Mouse (Mus musculus) embryonic facial prominence, embryonic 11.5 days (tissue): ENCODE data around the gene Ndufa13. TPM values are rescaled to one million over a fixed set of nuclear protein-coding genes. Genes with fewer than 3 reads are reported as not detected.

Source experiments
- ATAC-seq: fragments of 200-750 bp; cut with Nextera tagmentation; replicated peaks from 2 replicates; pipeline ENCODE4 v1.8.0; 2017; ENCODE audit warnings: low read depth; ENCODE audit not compliant: insufficient number of reproducible peaks, low FRiP score, low TSS enrichment
- DNase-seq: peaks from one replicate; pipeline ENCODE4 v3.0.0-alpha.2; 2015; ENCODE audit warnings: low spot score
- H3K27ac ChIP-seq: fragments of 300-500 bp; sonication (generic); replicated peaks from 2 replicates; pipeline ENCODE4 v1.5.1; 2014; ENCODE audit warnings: mild to moderate bottlenecking, low read depth, low read length, control low read depth
- H3K27me3 ChIP-seq: fragments of 300-500 bp; sonication (generic); 2 replicates; pipeline ENCODE4 v1.6.1; 2014; ENCODE audit warnings: mild to moderate bottlenecking, low read length, moderate library complexity, mixed read lengths; ENCODE audit not compliant: control insufficient read depth, insufficient read depth
- H3K36me3 ChIP-seq: fragments of 300-500 bp; sonication (generic); replicated peaks from 2 replicates; pipeline ENCODE4 v1.6.1; 2014; ENCODE audit warnings: low read depth, mild to moderate bottlenecking, low read length, moderate library complexity, mixed read lengths; ENCODE audit not compliant: control insufficient read depth, insufficient read depth
- H3K4me1 ChIP-seq: fragments of 300-500 bp; sonication (generic); 2 replicates; pipeline ENCODE4 v1.6.1; 2014; ENCODE audit warnings: low read length, mixed read lengths; ENCODE audit not compliant: control insufficient read depth, insufficient read depth
- H3K4me2 ChIP-seq: fragments of 300-500 bp; sonication (generic); 2 replicates; pipeline ENCODE4 v1.6.1; 2014; ENCODE audit warnings: low read depth, mild to moderate bottlenecking, control low read depth, low read length, moderate library complexity
- H3K4me3 ChIP-seq: fragments of 300-500 bp; sonication (generic); 2 replicates; pipeline ENCODE4 v1.5.1; 2014; ENCODE audit warnings: low read depth, low read length, control low read depth
- H3K9ac ChIP-seq: fragments of 300-500 bp; sonication (generic); replicated peaks from 2 replicates; pipeline ENCODE4 v1.6.1; 2014; ENCODE audit warnings: mild to moderate bottlenecking, control low read depth, low read length
- H3K9me3 ChIP-seq: fragments of 300-500 bp; sonication (generic); replicated peaks from 2 replicates; pipeline ENCODE4 v1.6.1; 2016; ENCODE audit warnings: mild to moderate bottlenecking, low read length, inconsistent platforms, mixed read lengths; ENCODE audit not compliant: control insufficient read depth
- WGBS: fragments of 180-500 bp; shearing (Covaris S2); extraction: QIAGEN DNeasy Blood & Tissue Kit; methylation state at CpG from one replicate; pipeline ENCODE4 v1.1.7; 2014; 5-methylcytosine and 5-hydroxymethylcytosine counted together
- polyA plus RNA-seq: library from polyadenylated mRNA; unstranded; fragments of >200 nt; fragmentation: Nextera tagmentation; extraction: Ambion mirVana; gene quantifications from 2 replicates; pipeline ENCODE4 v1.2.1, GENCODE M21; 2014

The Ndufa13 gene
- polyA plus RNA-seq, 1 experiment from 2014 or later = 158 TPM

GRCm38 (mm10) chr8:69882833-69883600 lies 19.3 kb downstream of the Ndufa13 start:
- Histone ChIP-seq H3K4me2 (peak overlapping the region; percentile 56; the same call in 1 of the 2 replicates), H3K4me1 (peaks cover 4% of the 10 kb centered on the region; the same call in 1 of the 2 replicates), H3K36me3 (no peaks in the 10 kb centered on the region), H3K9me3 (no peaks in the 10 kb centered on the region), H3K4me3 (no peak overlapping the region), H3K27ac (no peak overlapping the region), H3K27me3 (peaks cover 89% of the 10 kb centered on the region), H3K9ac (no peak overlapping the region)
- ATAC-seq = no peak
- WGBS = 13% methylated on average over 52 of the region's 52 CpGs
- DNase-seq = no peak

GRCm38 (mm10) chr8:69882021-69882756 lies 20.2 kb downstream of the Ndufa13 start:
- peak; percentile 63 for DNase-seq
- no peak overlapping the region for H3K27ac ChIP-seq
- peak overlapping the region; percentile 56 for H3K4me2 ChIP-seq
- WGBS = 7% methylated on average over 103 of the region's 103 CpGs
- peak overlapping the region; percentile 28 for H3K9ac ChIP-seq
- peak overlapping the region; percentile 33 for H3K4me3 ChIP-seq
- no peak for ATAC-seq
- no peaks in the 10 kb centered on the region for H3K9me3 ChIP-seq
- H3K36me3 ChIP-seq = no peaks in the 10 kb centered on the region
- H3K27me3 ChIP-seq = peaks cover 81% of the 10 kb centered on the region
- no peaks in the 10 kb centered on the region; the same call in 1 of the 2 replicates for H3K4me1 ChIP-seq

GRCm38 (mm10) chr8:69881261-69881865 lies 21.0 kb downstream of the Ndufa13 start:
- H3K4me1 ChIP-seq = no peaks in the 10 kb centered on the region; the same call in 1 of the 2 replicates
- WGBS = 18% methylated on average over 76 of the region's 79 CpGs
- no peak for ATAC-seq
- peak overlapping the region; percentile 56 for H3K4me2 ChIP-seq
- H3K27me3 ChIP-seq = peaks cover 73% of the 10 kb centered on the region
- H3K9ac ChIP-seq = peak overlapping the region; percentile 28
- DNase-seq = no peak
- no peaks in the 10 kb centered on the region for H3K36me3 ChIP-seq
- no peaks in the 10 kb centered on the region for H3K9me3 ChIP-seq
- peak overlapping the region; percentile 33 for H3K4me3 ChIP-seq
- H3K27ac ChIP-seq = no peak overlapping the region

- ATAC-seq = no peak
- no peak for DNase-seq
- peak overlapping the region; percentile 33; the same call in 1 of the 2 replicates for H3K4me3 ChIP-seq
- 8% methylated on average over 37 of the region's 37 CpGs for WGBS
- H3K4me2 ChIP-seq = no peak overlapping the region
- H3K4me1 ChIP-seq = no peaks in the 10 kb centered on the region; the same call in 1 of the 2 replicates
- no peaks in the 10 kb centered on the region for H3K9me3 ChIP-seq
- no peaks in the 10 kb centered on the region for H3K36me3 ChIP-seq
- peaks cover 67% of the 10 kb centered on the region for H3K27me3 ChIP-seq
- H3K9ac ChIP-seq = no peak overlapping the region
- H3K27ac ChIP-seq = no peak overlapping the region
Measured at GRCm38 (mm10) chr8:69880841-69881240, 21.5 kb downstream of the Ndufa13 start.

- Histone ChIP-seq H3K4me2 (no peak overlapping the region), H3K27me3 (peaks cover 56% of the 10 kb centered on the region), H3K9ac (no peak overlapping the region), H3K4me3 (no peak overlapping the region), H3K36me3 (no peaks in the 10 kb centered on the region), H3K27ac (no peak overlapping the region), H3K9me3 (no peaks in the 10 kb centered on the region), H3K4me1 (no peaks in the 10 kb centered on the region; the same call in 1 of the 2 replicates)
- no peak for ATAC-seq
- 57% methylated on average over 8 of the region's 8 CpGs for WGBS
- no peak for DNase-seq
Measured at GRCm38 (mm10) chr8:69879678-69880077, 22.7 kb downstream of the Ndufa13 start.

- no peaks in the 10 kb centered on the region for H3K9me3 ChIP-seq
- no peaks in the 10 kb centered on the region for H3K36me3 ChIP-seq
Measured at GRCm38 (mm10) chr8:69877992-69878391, 24.4 kb downstream of the Ndufa13 start.

GRCm38 (mm10) chr8:69877396-69877795 lies 25.0 kb downstream of the Ndufa13 start:
- no peaks in the 10 kb centered on the region for H3K36me3 ChIP-seq
- no peak overlapping the region for H3K4me2 ChIP-seq
- no peak overlapping the region for H3K27ac ChIP-seq
- no peaks in the 10 kb centered on the region for H3K9me3 ChIP-seq
- ATAC-seq (no peak), DNase-seq (no peak)
- peaks cover 33% of the 10 kb centered on the region for H3K27me3 ChIP-seq
- WGBS = 84% methylated on average over 4 of the region's 4 CpGs
- no peak overlapping the region for H3K9ac ChIP-seq
- H3K4me3 ChIP-seq = no peak overlapping the region
- no peaks in the 10 kb centered on the region; the same call in 1 of the 2 replicates for H3K4me1 ChIP-seq

More at GRCm38 (mm10) chr8:69877992-69878391, 24.4 kb downstream of the Ndufa13 start:
- Histone ChIP-seq H3K27ac (no peak overlapping the region), H3K4me1 (no peaks in the 10 kb centered on the region; the same call in 1 of the 2 replicates), H3K9ac (no peak overlapping the region), H3K27me3 (peaks cover 39% of the 10 kb centered on the region), H3K4me2 (no peak overlapping the region), H3K4me3 (no peak overlapping the region)
- WGBS = 61% methylated on average over 3 of the region's 3 CpGs
- ATAC-seq (no peak), DNase-seq (no peak)
